Mouse (Mus musculus) erythroblast, embryonic 14.5 days (primary cell): ENCODE results near the gene Pde6g. TPM values are rescaled to one million over a fixed set of nuclear protein-coding genes. Genes with fewer than 3 reads are reported as not detected.

Experiments used
- H3K27me3 ChIP-seq: 2 replicates; pipeline ENCODE4 v1.6.1; 2012; ENCODE audit warnings: inconsistent platforms; ENCODE audit not compliant: control insufficient read depth
- H3K36me3 ChIP-seq: 2 replicates; pipeline ENCODE4 v1.6.1; 2012; ENCODE audit warnings: mild to moderate bottlenecking, inconsistent platforms; ENCODE audit not compliant: control insufficient read depth
- H3K4me1 ChIP-seq: 2 replicates; pipeline ENCODE4 v1.6.1; 2012; ENCODE audit warnings: inconsistent platforms; ENCODE audit not compliant: control insufficient read depth
- H3K4me3 ChIP-seq: replicated peaks from 2 replicates; pipeline ENCODE3; 2012; ENCODE audit warnings: moderate library complexity, mild to moderate bottlenecking, inconsistent platforms
- H3K9me3 ChIP-seq: 2 replicates; pipeline ENCODE4 v1.6.1; 2012; ENCODE audit warnings: low read length, inconsistent platforms, mixed read lengths; ENCODE audit not compliant: control insufficient read depth
- GATA1 ChIP-seq: IDR thresholded peaks from 2 replicates; pipeline ENCODE4 v1.6.1; 2012; ENCODE audit warnings: low read length, inconsistent platforms, mixed read lengths
- TAL1 ChIP-seq: IDR thresholded peaks from 3 replicates; pipeline ENCODE4 v1.6.1; 2012; ENCODE audit warnings: low read length, inconsistent platforms, mixed read lengths
- polyA plus RNA-seq: library from polyadenylated mRNA; stranded (reverse); fragments of >175 nt; gene quantifications from 2 replicates; pipeline ENCODE4 v1.2.3, GENCODE M21; 2012

The Pde6g gene
- polyA plus RNA-seq, 1 experiment, result not detected

DNA sequence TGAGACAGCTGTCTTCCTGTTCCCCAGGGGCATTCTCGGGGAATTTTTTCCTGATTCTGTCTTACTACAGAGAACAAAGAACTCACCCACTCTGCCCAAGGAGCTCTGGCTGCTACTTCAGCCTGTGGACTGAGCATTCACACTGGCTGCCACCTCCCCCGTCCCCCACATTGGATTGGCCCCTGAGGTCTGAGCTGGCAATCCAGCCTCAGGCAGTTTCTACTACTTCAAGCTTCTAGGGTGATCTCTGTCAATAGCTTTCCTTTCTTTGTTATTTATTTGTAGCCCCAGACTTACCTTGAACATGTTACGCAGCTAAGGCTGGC, 39.5 kb upstream of the Pde6g start:
- Histone ChIP-seq H3K4me3 (peak overlapping the region; percentile 81), H3K4me1 (peaks cover 61% of the 10 kb centered on the region), H3K36me3 (peaks cover 71% of the 10 kb centered on the region)

DNA sequence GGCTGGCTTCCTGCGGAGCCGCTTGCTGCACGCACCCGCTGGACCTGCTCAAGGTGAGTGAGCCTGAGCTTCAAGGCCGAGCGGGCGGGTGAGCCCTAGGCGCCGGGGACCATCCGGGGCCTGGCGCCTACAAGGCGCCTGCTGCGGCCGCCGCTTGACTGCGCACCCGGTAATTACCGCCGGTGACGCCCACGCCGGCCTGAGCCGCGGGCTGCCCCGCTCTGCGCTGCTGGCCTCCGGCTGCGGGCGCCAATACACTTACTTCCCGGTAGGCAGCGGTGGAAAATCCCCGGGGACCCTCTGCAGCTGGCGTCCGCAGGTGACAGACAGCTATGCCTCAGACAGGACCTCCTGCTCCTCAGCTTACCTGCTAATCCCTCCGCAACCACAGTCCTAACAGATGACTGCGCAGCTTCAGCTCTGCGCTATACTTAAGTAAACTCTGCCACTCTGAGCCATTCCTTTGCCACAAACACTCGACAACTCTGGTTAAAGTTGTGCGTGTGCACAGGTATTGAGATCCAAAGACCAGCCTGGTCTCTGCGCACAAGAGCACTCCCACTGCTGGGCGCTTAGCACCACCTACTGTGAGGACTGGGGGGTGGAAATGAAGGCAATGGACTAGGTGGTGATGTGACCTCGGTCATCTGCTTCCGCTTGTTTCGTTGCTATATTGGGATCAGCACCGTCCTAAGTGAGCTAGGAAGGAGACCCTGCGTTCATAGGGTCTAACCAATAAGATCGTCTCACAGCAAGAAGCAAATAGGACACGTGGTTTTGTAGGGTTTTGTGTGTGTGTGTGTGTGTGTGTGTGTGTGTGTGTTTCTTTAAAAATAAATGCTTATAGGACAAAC, 39.0 kb upstream of the Pde6g start:
- Histone ChIP-seq H3K4me1 (peaks cover 67% of the 10 kb centered on the region), H3K9me3 (no peaks in the 10 kb centered on the region), H3K27me3 (no peaks in the 10 kb centered on the region), H3K36me3 (peaks cover 71% of the 10 kb centered on the region), H3K4me3 (peak overlapping the region; percentile 81)
- TF ChIP-seq GATA1 (no peak), TAL1 (no peak)

More for the DNA sequence above, 39.5 kb upstream of the Pde6g start:
- no peak for TF ChIP-seq GATA1
- no peak for TF ChIP-seq TAL1
- Histone ChIP-seq H3K27me3 (no peaks in the 10 kb centered on the region), H3K9me3 (no peaks in the 10 kb centered on the region)

DNA sequence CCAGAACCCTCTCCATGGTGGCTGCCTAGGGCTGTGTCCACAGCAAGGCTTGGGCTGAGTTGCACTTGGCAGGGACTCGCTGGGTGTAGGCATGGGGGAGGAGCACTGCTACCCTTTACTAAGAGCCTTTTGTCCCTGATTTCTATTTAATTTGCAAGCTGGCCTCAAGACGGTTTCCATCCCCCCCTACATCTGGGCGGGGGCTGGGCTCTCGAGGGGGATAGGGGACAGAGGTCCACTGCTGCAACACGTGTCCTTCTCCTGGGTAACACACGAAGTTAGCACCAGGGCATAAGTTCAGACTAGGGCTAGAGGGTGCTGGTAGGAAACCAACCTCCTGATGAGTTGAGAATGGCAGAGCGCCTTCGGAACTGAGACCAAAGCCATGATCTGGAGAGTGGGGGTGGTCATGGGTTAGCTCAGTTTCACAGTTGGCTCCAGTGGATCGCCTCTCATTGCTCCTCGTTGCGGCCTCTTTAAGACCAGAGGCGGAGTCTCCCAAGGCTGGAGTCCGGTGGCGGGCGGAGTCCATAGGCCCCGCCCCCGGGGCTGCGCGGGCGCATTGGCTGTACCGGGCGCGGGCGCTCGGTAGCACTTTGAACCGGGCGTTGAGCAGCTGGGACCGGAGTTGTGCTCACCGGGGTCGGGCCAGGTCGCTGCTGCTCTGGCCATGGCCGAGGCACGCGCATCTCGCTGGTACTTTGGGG, 38.2 kb upstream of the Pde6g start, which contains the start of gene Slc25a10:
Gene Slc25a10 (plus strand): TSS at position 524 of the 707 bp plus-strand sequence.
- peaks cover 71% of the 10 kb centered on the region for H3K36me3 ChIP-seq
- peaks cover 74% of the 10 kb centered on the region for H3K4me1 ChIP-seq
- H3K27me3 ChIP-seq, result no peaks in the 10 kb centered on the region

DNA sequence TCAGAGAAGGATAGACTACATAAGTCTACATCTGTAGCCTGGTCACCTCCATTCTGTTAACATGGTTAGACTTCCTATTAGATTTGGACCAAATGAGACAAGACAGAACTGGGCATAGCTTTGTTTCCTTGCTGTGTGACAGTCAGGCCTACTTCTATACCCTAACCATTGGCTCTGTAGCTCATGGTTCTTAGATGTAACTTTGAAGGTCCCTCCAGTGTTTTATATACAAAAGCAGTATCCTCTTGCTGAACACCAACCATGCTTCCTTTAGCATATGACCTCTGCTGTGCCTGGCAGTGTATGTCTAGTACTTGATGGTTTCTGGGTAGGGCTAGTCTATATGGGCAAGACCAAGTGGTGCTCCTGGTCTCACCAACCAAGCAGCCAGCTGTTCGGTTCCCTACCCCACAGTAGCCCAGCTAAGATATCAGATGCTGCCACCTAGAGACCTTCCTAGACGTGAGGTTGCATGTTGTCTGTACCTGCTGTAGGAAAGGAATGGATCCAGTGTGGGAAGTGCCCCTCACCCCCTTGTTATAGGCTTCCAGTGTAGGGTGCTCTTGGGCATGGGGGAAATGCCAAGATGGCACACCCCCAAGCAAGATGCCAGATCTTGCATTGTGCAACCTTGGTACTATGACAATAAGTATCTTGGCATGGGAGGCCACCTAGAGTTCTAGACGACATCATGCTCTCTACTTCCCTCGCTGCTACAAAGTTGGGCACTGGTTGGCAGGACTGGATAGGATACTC, 37.2 kb upstream of the Pde6g start:
- Histone ChIP-seq H3K4me1 (peaks cover 83% of the 10 kb centered on the region), H3K27me3 (no peaks in the 10 kb centered on the region), H3K9me3 (no peaks in the 10 kb centered on the region), H3K36me3 (peaks cover 69% of the 10 kb centered on the region), H3K4me3 (no peak overlapping the region)
- TF ChIP-seq GATA1 (no peak), TAL1 (no peak)

More for the DNA sequence above, 38.2 kb upstream of the Pde6g start, which contains the start of gene Slc25a10:
- peak within 1 kb of the TSS; percentile 81 for H3K4me3 ChIP-seq
- TF ChIP-seq TAL1 (no peak), GATA1 (no peak)
- no peaks in the 10 kb centered on the region for H3K9me3 ChIP-seq

DNA sequence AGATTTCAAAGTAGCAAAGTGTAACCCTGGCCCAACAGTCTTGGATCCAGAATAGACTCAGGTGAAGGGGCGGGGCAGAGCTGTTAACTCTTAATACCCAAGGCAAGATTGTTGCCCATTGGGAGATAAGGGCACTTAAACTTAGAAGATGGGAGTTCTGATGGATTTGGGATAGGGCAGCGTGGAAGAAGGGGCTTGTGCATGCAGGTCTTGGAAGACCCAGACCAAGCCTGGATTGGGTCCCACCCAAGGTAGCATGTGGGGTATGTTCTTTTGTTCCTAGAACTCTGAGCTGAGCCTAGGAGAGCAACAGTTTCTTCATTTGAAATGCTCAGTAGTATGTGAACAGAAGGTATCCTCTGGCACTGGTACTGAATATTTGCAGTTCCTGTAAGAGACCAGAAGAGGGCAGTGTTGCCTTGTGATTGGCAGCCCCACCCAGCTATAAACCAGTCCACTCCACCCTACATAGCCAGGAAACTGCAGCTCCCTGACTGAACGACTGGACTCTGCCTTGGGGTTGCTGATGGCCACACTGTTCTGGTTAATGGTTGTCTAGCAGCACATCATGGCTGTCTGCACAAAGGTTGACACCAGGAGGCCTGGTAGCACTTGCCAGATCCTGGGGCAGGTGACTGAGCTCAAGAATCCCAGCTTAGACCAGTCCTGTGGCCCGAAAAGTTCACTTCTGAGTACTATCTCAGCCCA, 35.9 kb upstream of the Pde6g start:
- H3K9me3 ChIP-seq, result no peaks in the 10 kb centered on the region
- TF ChIP-seq TAL1, result no peak
- no peak for TF ChIP-seq GATA1
- H3K36me3 ChIP-seq, result peaks cover 58% of the 10 kb centered on the region
- no peaks in the 10 kb centered on the region for H3K27me3 ChIP-seq
- no peak overlapping the region for H3K4me3 ChIP-seq
- H3K4me1 ChIP-seq, result peaks cover 94% of the 10 kb centered on the region

DNA sequence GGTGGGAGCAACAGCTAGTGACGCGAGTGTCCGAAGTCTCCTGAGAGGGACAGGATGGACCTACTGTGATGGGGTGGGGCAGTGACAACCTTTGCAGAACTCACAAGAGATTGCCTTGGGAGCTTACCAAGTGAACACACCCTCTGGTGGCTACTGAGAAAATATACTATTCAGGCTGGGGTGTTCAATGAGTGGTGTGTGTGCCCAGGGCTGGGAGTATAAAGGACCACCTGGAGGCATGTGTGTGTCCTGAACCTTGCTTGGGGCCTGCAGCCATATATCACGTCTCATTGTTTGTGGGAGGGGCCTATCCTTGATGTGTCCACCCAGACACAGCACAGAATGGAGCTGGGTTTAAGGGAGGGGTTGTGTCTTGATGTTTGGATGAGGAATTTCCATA, 35.2 kb upstream of the Pde6g start:
- Histone ChIP-seq H3K27me3 (no peaks in the 10 kb centered on the region), H3K36me3 (peaks cover 56% of the 10 kb centered on the region), H3K4me1 (peaks cover 97% of the 10 kb centered on the region), H3K4me3 (no peak overlapping the region), H3K9me3 (no peaks in the 10 kb centered on the region)
- no peak for TF ChIP-seq GATA1
- TF ChIP-seq TAL1, result no peak

DNA sequence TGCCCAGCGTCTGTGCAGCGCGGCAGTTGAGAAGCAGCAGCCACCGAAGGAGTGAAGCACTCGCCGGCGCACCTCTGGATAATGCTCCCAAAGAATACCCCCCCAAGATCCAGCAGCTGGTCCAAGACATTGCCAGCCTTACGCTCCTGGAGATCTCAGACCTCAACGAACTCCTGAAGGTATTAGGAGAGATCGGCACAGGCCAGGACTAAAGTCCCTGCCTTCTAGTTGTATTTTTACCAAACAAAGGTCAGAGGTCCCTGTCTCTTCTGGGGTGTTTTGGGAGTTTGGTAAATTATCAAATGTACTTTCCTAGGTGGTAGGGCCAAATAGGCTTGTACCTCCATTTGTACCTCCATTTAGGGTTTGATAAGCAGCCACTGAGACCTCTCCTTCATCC, 32.0 kb upstream of the Pde6g start:
- Histone ChIP-seq H3K9me3 (no peaks in the 10 kb centered on the region), H3K27me3 (no peaks in the 10 kb centered on the region), H3K36me3 (peaks cover 83% of the 10 kb centered on the region), H3K4me1 (peaks cover 70% of the 10 kb centered on the region), H3K4me3 (peak overlapping the region; percentile 73)
- TF ChIP-seq GATA1 (no peak), TAL1 (no peak)

DNA sequence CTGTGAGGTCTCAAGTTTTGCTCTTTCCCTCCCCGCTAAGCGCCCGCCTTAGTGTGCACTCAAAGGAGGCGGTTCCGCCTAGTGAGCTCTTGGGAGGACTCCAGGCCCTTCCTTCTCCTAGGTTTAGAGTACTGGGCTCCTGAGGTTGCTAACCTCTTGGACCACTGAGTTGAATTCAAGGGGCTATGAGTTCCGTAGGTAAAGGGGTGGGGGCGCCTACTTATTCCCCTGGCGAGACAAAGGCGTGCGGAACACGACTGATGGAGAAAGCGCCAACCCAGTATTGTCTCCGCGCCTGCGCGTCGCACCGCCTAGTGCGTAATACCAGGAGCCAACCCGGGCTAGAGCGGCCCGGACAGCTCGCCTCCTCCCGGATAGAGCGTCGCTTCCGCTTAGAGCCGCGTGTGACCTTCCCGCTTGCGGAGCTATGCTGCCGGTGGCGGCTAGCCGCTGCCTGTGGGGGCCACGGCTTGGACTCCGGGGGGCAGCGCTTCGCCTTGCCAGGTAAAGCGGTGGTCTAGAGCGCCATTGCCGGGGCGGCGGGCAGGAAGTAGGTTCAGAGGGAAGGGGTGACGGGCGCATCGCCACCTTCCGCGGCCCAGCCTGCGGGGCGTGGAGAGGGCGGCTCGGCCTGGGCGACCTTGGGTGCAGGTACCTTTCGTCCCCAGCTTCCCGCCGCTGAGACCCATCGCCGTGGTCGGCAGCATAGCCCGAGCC, 31.1 kb upstream of the Pde6g start, which contains the start of gene Mrpl12:
Gene Mrpl12 (plus strand): TSS at position 349 of the 717 bp plus-strand sequence.
- Histone ChIP-seq H3K4me1 (peaks cover 62% of the 10 kb centered on the region), H3K9me3 (no peaks in the 10 kb centered on the region), H3K27me3 (no peaks in the 10 kb centered on the region), H3K36me3 (peaks cover 82% of the 10 kb centered on the region), H3K4me3 (peak within 1 kb of the TSS; percentile 73)
- TF ChIP-seq TAL1 (no peak), GATA1 (no peak)
